Mouse (Mus musculus) heart, embryonic 15.5 days (tissue): Measurements from ENCODE around the gene Mmel1. TPM values are rescaled to one million over a fixed set of nuclear protein-coding genes. Genes with fewer than 3 reads are reported as not detected.

ENCODE experiments used
- ATAC-seq: fragments of 200-750 bp; cut with Nextera tagmentation; replicated peaks from 2 replicates; pipeline ENCODE4 v1.8.0; 2017; ENCODE audit warnings: low read depth, moderate TSS enrichment; ENCODE audit not compliant: insufficient number of reproducible peaks, insufficient read depth, low FRiP score
- H3K27ac ChIP-seq: fragments of 300-500 bp; sonication (generic); 2 replicates; pipeline ENCODE4 v1.5.1; 2015; ENCODE audit warnings: mild to moderate bottlenecking, inconsistent platforms
- H3K27me3 ChIP-seq: fragments of 300-500 bp; sonication (generic); 2 replicates; pipeline ENCODE4 v1.6.1; 2015; ENCODE audit warnings: inconsistent platforms
- H3K36me3 ChIP-seq: fragments of 300-500 bp; sonication (generic); 2 replicates; pipeline ENCODE4 v1.6.1; 2015; ENCODE audit warnings: mild to moderate bottlenecking, inconsistent platforms
- H3K4me1 ChIP-seq: fragments of 300-500 bp; sonication (generic); replicated peaks from 2 replicates; pipeline ENCODE4 v1.6.1; 2015; ENCODE audit warnings: inconsistent platforms
- H3K4me2 ChIP-seq: fragments of 300-500 bp; sonication (generic); 2 replicates; pipeline ENCODE4 v1.6.1; 2015; ENCODE audit warnings: inconsistent platforms, mild to moderate bottlenecking, moderate library complexity
- H3K4me3 ChIP-seq: fragments of 300-500 bp; sonication (generic); 2 replicates; pipeline ENCODE4 v1.5.1; 2015; ENCODE audit warnings: mild to moderate bottlenecking, inconsistent platforms
- H3K9ac ChIP-seq: fragments of 300-500 bp; sonication (generic); 2 replicates; pipeline ENCODE4 v1.6.1; 2015; ENCODE audit warnings: mild to moderate bottlenecking, inconsistent platforms
- H3K9me3 ChIP-seq: fragments of 300-500 bp; sonication (generic); replicated peaks from 2 replicates; pipeline ENCODE4 v1.6.1; 2016; ENCODE audit warnings: inconsistent platforms
- WGBS: fragments of 180-500 bp; shearing (Covaris S2); methylation state at CpG from one replicate; pipeline ENCODE4 v1.1.7; 2015; ENCODE audit warnings: mixed read lengths; 5-methylcytosine and 5-hydroxymethylcytosine counted together
- polyA plus RNA-seq: library from polyadenylated mRNA; unstranded; fragments of >200 nt; fragmentation: Nextera tagmentation; extraction: Ambion mirVana; gene quantifications from 2 replicates; pipeline ENCODE4 v1.2.1, GENCODE M21; 2015

Mmel1 gene
- polyA plus RNA-seq, 1 experiment from 2014 or later = 0.58 TPM

DNA sequence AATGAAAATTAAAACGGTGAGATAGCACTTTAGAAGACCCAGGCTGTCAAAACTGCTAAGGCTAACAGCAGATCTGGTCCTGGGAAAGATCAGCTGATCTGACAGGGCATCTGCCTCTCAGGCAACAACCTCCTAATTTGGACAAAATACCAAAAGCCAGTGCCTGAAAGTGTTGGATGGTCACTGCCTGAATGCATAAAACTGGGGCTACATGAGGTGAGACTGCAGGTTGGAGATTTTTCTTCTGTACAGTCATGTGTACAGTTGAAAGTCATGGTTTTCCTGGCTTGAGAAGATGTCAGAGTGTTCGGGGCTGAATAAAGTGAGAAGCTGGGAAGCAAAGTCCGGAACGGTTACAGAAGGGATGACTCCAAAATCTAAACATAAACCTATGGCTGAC is 15.5 kb upstream of the Mmel1 start:
- no peak overlapping the region for H3K27ac ChIP-seq
- H3K4me2 ChIP-seq = no peak overlapping the region
- H3K9me3 ChIP-seq = no peaks in the 10 kb centered on the region
- peaks cover 47% of the 10 kb centered on the region for H3K27me3 ChIP-seq
- ATAC-seq = no peak
- no peak overlapping the region for H3K4me3 ChIP-seq
- whole genome bisulfite sequencing = 66% methylated on average over 4 of the region's 4 CpGs
- peaks cover 19% of the 10 kb centered on the region for H3K4me1 ChIP-seq
- no peak overlapping the region for H3K9ac ChIP-seq
- no peaks in the 10 kb centered on the region for H3K36me3 ChIP-seq

GRCm38 (mm10) chr4:154854676-154855345 is 14.6 kb upstream of the Mmel1 start:
- Histone ChIP-seq H3K4me3 (no peak overlapping the region), H3K9ac (no peak overlapping the region), H3K9me3 (no peaks in the 10 kb centered on the region), H3K4me1 (peaks cover 19% of the 10 kb centered on the region), H3K27ac (no peak overlapping the region), H3K36me3 (no peaks in the 10 kb centered on the region), H3K4me2 (peak overlapping the region; percentile 96), H3K27me3 (peaks cover 53% of the 10 kb centered on the region)
- ATAC-seq = no peak
- 48% methylated on average over 12 of the region's 12 CpGs for WGBS

DNA sequence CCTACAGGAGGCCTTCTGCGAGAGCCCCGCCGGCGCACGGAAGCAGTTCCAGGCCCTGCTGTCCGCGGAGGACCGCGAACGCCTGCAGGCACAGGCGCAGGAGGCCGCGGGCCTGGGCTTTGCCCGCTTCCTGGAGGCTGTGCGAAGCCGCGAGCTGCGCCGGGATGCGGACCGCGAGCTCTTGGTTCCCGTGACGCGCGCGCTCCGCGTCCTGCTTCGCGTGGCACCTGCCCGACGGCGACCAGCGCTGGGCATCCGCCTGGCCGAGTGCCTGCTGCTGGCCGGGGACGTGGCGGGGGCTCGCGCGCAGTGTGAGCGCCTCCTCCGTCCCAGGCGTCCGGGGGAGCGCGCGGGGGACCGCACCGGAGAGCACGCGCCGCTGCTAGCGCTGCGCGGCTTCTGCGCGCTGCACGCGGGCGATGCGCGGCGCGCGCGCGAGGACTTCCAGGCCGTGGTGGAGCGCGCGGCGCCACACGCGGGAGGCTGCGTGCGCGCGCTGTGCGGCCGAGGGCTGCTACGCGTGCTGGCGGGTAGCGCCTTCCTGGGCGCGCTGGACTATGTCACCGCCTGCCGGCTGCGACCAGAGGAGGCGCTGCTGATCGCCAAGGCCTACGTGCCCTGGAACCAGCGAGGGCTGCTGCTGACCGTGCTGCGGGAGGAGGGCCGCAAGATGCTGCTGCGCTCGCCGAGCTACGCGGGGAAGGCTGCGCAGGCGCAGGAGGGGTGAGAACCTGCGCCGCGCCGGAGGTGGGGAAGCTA is 13.5 kb upstream of the Mmel1 start:
- no peaks in the 10 kb centered on the region for H3K9me3 ChIP-seq

GRCm38 (mm10) chr4:154856480-154856837 is 12.9 kb upstream of the Mmel1 start:
- peaks cover 55% of the 10 kb centered on the region for H3K27me3 ChIP-seq
- H3K27ac ChIP-seq = no peak overlapping the region
- 15% methylated on average over 9 of the region's 9 CpGs for WGBS
- H3K9ac ChIP-seq = peak overlapping the region; percentile 56
- peak overlapping the region; percentile 96 for H3K4me2 ChIP-seq
- H3K36me3 ChIP-seq = no peaks in the 10 kb centered on the region
- peak overlapping the region; percentile 56 for H3K4me3 ChIP-seq
- ATAC-seq = 0 out of 2 replicates have a peak, but pooled peaks have one; percentile 1
- H3K9me3 ChIP-seq = no peaks in the 10 kb centered on the region
- peaks cover 19% of the 10 kb centered on the region for H3K4me1 ChIP-seq

More for the DNA sequence above, 13.5 kb upstream of the Mmel1 start:
- under 1% methylated on average over 110 of the region's 110 CpGs for whole genome bisulfite sequencing
- H3K36me3 ChIP-seq = no peaks in the 10 kb centered on the region
- peak overlapping the region; percentile 56 for H3K9ac ChIP-seq
- peaks cover 19% of the 10 kb centered on the region for H3K4me1 ChIP-seq
- ATAC-seq = peak; percentile 79
- peak overlapping the region; percentile 96 for H3K4me2 ChIP-seq
- peaks cover 55% of the 10 kb centered on the region for H3K27me3 ChIP-seq
- peak overlapping the region; percentile 56 for H3K4me3 ChIP-seq
- no peak overlapping the region for H3K27ac ChIP-seq

DNA sequence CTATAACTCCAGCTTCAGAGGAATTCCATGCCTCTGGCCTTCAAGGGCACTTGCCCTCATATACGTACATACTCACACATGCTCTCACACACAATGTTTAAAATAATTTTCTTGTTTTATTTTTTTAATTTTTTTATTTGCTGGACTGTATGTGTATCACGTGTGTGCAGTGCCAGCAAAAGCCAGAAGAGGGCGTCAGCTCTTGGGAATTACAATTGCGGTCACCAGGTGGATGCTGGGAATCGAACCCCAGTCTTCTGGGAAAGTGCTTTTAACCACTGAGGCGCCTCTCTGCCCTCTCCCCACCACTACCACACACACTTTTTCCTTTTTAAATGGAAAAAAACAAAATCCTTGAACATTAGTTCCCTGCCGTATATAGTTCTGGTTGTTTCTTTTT is 12.5 kb upstream of the Mmel1 start:
- no peak for ATAC-seq
- H3K27me3 ChIP-seq = peaks cover 55% of the 10 kb centered on the region

GRCm38 (mm10) chr4:154857366-154858240 is 11.8 kb upstream of the Mmel1 start:
- H3K4me2 ChIP-seq = no peak overlapping the region
- no peak for ATAC-seq
- peaks cover 55% of the 10 kb centered on the region for H3K27me3 ChIP-seq

More for the DNA sequence above, 12.5 kb upstream of the Mmel1 start:
- no peak overlapping the region for H3K27ac ChIP-seq
- no peak overlapping the region for H3K9ac ChIP-seq
- H3K4me1 ChIP-seq = peaks cover 19% of the 10 kb centered on the region
- 89% methylated on average over 7 of the region's 7 CpGs for WGBS
- no peaks in the 10 kb centered on the region for H3K9me3 ChIP-seq
- 0 out of 2 replicates have a peak overlapping the region, but pooled peaks have one; percentile 56 for H3K4me3 ChIP-seq
- no peaks in the 10 kb centered on the region for H3K36me3 ChIP-seq
- 0 out of 2 replicates have a peak overlapping the region, but pooled peaks have one; percentile 96 for H3K4me2 ChIP-seq

DNA sequence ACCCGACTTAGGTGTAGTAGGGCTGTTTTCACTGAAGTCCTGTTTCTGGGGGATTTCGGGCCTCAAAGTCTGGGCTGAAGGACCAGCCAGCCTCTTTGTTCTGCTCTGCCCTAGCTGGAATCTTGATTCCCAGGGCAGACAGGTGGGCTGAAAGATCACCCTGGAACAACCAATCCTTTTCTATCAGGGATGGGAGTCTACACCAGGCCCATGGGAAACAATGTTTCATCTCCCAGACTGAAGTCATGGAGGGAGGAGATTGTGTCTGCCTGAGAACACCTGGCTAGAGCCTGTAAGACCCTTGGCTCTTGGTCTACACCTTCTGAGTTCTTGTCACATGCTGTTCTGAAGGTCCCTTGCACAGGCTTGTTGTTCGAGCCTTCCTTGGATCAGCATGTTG is 10.8 kb upstream of the Mmel1 start:
- Histone ChIP-seq H3K9ac (no peak overlapping the region), H3K4me3 (no peak overlapping the region), H3K9me3 (no peaks in the 10 kb centered on the region), H3K27me3 (peaks cover 52% of the 10 kb centered on the region), H3K4me2 (no peak overlapping the region), H3K4me1 (peaks cover 19% of the 10 kb centered on the region), H3K36me3 (no peaks in the 10 kb centered on the region), H3K27ac (no peak overlapping the region)
- 65% methylated on average over 3 of the region's 3 CpGs for WGBS
- no peak for ATAC-seq

More at GRCm38 (mm10) chr4:154857366-154858240, 11.8 kb upstream of the Mmel1 start:
- Histone ChIP-seq H3K27ac (no peak overlapping the region), H3K4me3 (no peak overlapping the region), H3K9me3 (no peaks in the 10 kb centered on the region), H3K36me3 (no peaks in the 10 kb centered on the region), H3K4me1 (peaks cover 19% of the 10 kb centered on the region), H3K9ac (no peak overlapping the region)
- 69% methylated on average over 10 of the region's 10 CpGs for WGBS

DNA sequence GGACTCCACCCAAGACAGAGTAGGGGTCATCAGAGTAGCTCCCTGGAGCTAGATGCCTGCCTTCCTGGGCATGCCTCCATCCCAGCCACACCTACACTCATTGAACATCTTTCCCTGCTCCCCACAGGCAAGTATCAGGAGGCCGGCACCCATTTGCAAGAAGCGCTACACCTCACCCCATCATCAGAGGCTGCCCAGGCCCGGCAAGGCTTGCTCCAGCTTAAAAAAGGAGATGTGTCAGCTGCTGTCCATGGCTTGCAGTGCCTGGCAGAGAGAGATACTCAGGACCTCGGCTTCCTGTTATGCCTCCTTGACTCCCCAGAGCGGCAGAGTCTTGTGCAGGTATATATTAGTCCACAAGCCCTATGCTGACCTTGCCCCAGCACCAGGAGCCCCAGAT is 7.4 kb upstream of the Mmel1 start:
- Histone ChIP-seq H3K27me3 (peaks cover 21% of the 10 kb centered on the region), H3K9ac (no peak overlapping the region), H3K36me3 (no peaks in the 10 kb centered on the region), H3K4me1 (peaks cover 14% of the 10 kb centered on the region), H3K9me3 (no peaks in the 10 kb centered on the region), H3K27ac (no peak overlapping the region), H3K4me3 (no peak overlapping the region), H3K4me2 (no peak overlapping the region)
- no peak for ATAC-seq
- WGBS = 65% methylated on average over 5 of the region's 5 CpGs

GRCm38 (mm10) chr4:154863436-154863935 is 5.9 kb upstream of the Mmel1 start:
- Histone ChIP-seq H3K9me3 (no peaks in the 10 kb centered on the region), H3K4me3 (no peak overlapping the region), H3K27me3 (peaks cover 18% of the 10 kb centered on the region), H3K4me1 (peaks cover 14% of the 10 kb centered on the region), H3K36me3 (no peaks in the 10 kb centered on the region), H3K9ac (no peak overlapping the region), H3K4me2 (no peak overlapping the region; the same call in 1 of the 2 replicates), H3K27ac (0 out of 2 replicates have a peak overlapping the region, but pooled peaks have one; percentile 57)
- 80% methylated on average over 3 of the region's 3 CpGs for WGBS
- no peak for ATAC-seq

DNA sequence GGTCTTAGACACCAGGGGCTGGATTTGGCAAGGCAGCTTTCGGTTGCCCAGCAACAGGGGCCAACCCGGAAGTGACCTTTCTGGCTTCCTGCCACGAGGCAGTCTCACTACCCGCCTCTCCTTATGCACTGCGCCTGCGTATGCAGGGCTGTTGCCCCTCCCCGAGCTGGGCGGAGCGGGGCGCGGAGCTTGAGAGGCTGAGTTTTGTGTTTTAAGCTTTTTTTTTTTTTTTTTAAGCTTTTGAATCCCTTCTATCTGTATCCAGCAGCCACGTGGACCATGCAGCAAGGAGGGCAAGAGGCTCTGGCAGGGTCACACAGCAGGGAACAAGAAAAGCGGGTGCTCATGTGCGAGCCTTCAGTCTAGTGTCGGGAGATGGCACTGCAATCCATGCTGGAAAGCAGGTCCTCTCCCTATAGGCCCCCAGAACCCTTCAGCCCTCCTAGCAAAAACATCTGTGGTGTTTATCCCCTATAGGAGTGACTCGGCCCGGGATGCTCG is 5.1 kb upstream of the Mmel1 start:
- under 1% methylated on average over 18 of the region's 18 CpGs for WGBS
- H3K9ac ChIP-seq = peak overlapping the region; percentile 57
- ATAC-seq = peak; percentile 87
- peak overlapping the region; percentile 70 for H3K4me2 ChIP-seq
- H3K27ac ChIP-seq = peak overlapping the region; percentile 57
- no peaks in the 10 kb centered on the region for H3K9me3 ChIP-seq
- peaks cover 22% of the 10 kb centered on the region for H3K27me3 ChIP-seq
- no peaks in the 10 kb centered on the region for H3K36me3 ChIP-seq
- H3K4me1 ChIP-seq = peaks cover 14% of the 10 kb centered on the region
- peak overlapping the region; percentile 53 for H3K4me3 ChIP-seq
